Mouse (Mus musculus): Measurements from ENCODE around the gene Pald1. TPM values are rescaled to one million over a fixed set of nuclear protein-coding genes. Genes with fewer than 3 reads are reported as not detected.

Pald1 gene
- total RNA-seq, 2 experiments from 2014 or later = not detected

DNA sequence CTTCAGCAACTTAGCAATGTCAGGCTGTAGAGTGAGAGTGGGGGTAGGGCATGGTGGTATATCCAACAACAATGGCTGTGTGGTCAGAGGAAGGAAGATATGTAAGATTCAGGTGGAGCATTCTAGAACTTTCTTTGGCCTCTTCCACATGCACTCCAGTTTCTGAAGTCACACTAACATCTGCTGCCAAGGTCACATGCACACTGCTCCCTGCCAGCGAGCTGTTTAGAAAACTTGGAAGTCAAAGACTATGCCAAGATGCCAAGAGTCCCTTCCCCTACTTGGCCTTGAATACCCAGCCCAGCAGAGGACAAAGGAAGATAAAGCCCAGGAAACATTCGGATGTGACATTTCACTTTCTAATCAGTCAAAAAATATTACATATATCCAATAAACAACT is 19.6 kb upstream of the Pald1 start:
- no peak for ATAC-seq (replicated peaks; ENCODE audit: poor library complexity)

DNA sequence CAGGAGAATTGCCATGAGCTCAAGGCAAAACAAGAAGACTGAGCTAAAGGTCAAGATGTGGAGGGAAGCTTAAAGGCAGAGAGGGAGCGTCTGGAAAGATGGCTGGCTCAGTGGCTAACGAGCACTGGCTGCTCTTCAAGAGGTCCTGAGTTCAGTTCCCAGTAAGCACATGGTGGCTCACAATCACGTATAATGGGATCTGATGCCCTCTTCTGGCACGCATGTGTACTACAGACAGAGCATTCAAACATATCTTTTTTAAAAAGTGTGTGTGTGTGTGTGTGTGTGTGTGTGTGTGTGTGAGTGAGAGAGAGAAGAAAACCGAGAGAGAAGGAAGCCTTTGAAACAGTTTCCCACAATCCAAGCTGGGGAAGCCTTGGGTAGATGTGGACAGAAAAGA is 19.1 kb upstream of the Pald1 start:
- peak; percentile 42; the same call in 1 of the 2 replicates for ATAC-seq (replicated peaks; ENCODE audit: poor library complexity)

DNA sequence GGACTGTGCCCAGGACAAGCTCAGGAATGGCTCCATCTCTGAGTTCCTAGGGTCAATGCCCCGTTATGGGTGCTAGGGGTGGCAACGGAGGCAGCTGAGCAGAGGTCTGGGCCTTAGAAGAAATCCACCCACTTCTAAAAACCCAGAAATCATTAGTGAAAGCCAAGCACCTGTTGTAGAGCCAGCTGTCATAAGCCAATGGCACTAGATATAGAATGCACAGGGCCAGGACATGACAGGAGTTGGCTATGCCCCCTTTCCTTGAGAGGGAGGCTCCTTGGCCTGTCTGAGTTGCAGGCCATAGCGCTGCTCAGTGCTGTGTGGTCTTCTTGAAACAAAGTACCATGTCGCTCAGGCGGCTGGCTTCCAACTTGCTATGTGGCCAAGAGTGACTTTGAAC is 17.1 kb upstream of the Pald1 start:
- ATAC-seq (replicated peaks; ENCODE audit: poor library complexity) = no peak

DNA sequence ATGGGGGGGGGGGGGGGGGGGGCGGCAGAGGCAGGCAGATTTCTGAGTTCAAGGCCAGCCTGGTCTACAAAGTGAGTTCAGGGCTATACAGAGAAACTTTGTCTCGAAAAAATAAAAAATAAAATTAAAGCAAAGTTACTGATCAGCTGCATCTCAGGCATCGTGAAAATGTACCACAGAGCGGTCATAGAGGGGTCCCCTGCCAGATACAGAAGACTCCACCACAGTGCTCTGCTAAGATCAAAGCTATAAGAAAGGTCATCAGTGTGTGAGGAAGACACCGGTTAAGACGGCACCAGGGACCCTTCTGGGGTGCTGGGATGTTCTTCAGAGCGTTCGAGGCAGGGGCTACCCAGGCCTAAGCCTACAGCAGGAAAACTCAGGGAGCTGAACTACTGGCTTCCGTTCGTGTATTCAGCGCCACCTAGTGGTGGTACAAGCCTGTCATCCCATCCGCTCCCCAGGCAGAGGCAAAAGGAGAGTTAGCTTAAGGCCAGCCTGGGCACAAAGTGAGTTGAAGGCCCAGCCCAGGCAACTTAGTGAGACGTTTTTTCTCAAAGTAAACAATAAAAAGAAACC is 15.9 kb upstream of the Pald1 start:
- ATAC-seq (replicated peaks; ENCODE audit: poor library complexity) = peak; percentile 96

DNA sequence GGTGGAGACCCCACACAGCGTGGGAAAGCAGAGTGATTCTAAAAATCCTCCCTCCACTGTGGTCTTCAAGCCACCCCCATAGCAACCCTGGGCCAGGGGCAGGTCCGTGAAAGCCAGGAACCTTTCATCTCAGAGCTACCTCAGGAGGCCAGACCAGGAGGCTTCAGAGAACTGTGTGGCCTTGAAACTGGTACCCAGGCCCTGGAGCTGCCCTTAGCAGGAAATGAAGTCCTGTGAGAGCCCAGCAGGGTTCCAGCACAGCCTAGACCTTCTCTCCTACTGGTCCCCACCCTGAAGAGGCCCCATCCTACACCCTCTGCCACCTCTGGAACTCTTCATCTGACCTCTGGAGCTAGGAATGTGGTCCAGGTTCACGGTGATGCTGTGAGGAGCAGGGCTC is 14.8 kb upstream of the Pald1 start:
- no peak for ATAC-seq (replicated peaks; ENCODE audit: poor library complexity)

DNA sequence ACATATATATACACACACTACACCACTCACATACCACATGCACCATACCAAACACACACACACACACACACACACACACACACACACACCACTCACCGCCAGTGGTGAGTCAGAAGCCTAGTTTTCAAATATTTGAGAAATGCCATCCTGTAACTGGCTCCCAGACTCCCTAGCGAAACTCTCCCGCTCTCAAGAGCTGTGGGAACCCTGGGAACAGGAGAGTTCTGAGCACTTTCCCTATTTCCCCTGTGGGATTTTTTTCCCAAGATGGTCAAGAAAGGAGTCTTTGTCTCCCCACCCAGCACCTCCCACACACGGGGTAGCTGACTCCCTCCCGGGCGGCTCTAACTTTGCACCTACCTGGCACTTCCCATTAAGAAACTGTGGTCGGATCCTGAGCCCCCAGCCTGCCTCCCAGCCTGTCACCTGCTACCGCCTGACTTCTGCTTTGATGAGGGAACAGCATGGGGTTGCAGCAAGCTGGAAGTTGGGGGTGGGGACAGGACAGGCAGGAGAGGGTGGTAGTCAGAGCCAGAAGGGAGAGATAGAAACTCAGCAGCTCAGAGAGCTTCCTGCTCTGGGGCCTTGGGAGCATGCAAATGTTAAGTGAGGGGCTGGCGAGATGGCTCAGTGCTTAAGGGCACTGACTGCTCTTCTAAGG is 11.3 kb upstream of the Pald1 start:
- peak; percentile 65 for ATAC-seq (replicated peaks; ENCODE audit: poor library complexity)

DNA sequence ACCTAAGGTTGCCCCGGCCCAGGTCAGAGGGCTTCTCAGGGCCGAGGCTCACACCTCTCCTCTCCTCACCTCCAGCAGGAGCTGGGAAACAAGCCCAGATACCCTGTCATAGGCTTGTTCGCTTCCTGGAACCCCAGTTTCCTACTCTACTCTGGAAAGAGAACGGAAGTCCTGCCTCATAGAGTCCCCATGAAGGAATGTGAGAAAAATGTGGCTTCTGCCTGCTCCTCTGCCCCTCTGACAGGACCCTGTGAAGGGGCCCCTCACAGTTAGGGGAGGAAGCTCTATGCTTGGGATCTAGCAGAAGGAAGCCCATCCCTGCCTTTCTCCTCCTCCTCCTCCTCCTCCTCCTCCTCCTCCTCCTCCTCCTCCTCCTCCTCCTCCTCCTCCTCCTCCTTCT is 9.3 kb upstream of the Pald1 start:
- ATAC-seq (replicated peaks; ENCODE audit: poor library complexity) = no peak

DNA sequence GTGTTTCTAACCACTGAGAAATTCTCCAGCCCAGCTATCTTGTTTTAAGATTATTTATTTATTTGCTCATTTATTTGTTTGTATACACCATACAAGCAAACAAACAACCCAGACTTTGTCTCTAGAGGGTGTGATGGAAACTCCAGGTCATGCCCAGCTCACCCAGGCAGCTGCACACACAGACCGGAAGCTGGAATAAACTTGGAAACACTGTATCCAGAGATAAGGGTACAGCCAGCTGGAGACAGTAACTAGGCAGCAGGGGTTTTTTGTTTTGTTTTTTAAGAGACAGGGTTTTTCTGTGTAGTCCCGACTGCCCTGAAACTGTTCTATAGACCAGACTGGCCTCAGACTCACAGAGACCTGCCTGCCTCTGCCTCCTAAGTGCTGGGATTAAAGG is 6.8 kb upstream of the Pald1 start:
- ATAC-seq (replicated peaks; ENCODE audit: poor library complexity) = no peak

DNA sequence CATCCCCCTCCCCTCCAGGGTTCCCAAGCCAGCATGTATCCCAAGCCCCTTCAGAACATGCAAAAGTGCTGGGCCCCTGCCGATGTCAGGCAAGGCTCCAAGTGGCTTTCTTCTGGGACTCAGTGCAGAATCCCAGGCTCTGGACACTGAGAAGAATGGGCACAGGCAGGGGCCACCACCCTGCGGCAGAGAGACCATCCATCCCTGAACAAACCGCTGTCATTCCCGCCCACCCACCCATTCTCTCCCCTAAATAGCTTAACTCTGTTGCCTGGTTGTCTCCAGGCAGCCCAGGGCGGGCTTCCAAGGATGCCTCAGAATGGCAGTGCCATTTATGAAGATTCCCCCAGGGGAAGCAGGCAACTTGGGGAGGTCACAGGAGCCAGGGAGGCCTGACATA is 5.7 kb upstream of the Pald1 start:
- no peak for ATAC-seq (replicated peaks; ENCODE audit: poor library complexity)

DNA sequence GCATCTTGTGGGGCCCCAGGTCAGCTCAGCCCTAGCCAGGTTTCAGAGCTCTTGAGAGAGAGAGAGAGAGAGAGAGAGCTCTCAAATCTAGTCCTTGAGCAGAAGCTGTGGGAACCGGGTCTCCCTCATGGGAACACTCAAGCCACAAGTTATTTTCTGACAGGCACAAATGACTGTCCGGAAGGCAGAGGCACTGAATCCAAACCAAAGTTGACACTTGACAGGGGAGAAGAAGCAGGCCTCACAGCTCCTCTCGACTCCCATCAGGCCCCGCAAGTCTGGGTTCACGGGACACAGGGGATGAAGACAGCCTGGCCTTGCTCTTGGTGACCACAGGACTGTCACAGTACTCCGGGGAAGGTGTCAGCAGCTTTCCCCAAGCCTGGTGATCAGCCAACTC is 3.0 kb upstream of the Pald1 start:
- no peak for ATAC-seq (replicated peaks; ENCODE audit: poor library complexity)

DNA sequence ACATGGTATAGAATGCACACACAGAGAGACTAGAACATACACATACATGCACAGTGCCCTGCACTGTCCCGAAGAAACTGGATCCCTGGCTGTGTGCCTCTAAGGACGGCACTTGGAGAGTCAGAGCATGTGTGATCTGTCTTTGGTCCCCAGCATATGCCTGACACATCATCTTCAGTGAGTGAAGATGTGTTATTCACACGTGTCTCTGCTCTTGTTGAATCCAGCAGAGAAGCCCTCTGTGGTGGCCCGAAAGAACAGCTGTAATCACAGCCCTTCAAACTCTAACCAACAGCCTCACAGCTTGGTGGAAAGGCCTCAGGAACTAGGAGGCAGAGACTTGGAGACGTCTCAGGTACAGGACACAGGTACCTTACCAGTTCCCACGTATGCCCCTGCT is 1.8 kb upstream of the Pald1 start:
- no peak for ATAC-seq (replicated peaks; ENCODE audit: poor library complexity)

DNA sequence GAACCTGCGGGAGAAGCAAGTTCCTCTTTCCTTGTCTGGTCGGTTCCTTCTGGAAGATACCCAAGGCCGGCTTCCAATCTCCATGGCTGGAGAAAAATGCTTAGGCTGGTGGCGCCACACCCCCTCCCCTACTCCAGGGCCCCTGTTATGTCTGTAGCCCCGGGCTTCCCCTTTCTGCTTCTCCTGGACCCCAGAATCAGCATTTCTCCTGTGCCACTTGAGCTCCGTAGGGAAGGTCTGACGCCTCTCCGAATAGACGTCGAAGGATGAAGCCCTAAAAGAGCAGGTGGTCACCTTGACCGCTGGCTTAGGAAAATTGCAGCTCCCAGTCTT is 351 bp upstream of the Pald1 start:
- peak; percentile 49 for ATAC-seq (replicated peaks; ENCODE audit: poor library complexity)

DNA sequence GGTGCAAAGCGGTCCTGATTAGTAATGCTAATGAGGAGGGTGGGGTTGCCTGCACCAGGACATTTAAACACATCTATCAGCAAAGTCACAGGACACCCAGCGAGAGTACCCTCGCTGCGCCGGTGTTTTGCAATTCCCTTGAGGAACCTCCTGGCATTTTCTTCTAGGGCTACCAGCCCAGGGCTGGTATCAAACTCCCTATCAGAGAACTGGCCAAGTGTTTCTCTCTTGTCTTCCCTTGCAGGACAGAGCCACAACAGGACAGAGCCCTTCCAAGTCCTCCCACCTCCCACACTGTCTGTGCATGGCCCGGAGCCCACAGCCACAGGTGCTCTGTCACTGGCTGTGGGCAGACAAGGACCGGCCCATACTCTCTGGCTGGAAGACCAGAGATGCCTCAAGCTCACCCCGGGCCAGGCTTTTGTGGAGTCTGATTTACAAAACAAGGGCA is 1.0 kb downstream of the Pald1 start:
- ATAC-seq (replicated peaks; ENCODE audit: poor library complexity) = 0 out of 2 replicates have a peak, but pooled peaks have one; percentile 9

DNA sequence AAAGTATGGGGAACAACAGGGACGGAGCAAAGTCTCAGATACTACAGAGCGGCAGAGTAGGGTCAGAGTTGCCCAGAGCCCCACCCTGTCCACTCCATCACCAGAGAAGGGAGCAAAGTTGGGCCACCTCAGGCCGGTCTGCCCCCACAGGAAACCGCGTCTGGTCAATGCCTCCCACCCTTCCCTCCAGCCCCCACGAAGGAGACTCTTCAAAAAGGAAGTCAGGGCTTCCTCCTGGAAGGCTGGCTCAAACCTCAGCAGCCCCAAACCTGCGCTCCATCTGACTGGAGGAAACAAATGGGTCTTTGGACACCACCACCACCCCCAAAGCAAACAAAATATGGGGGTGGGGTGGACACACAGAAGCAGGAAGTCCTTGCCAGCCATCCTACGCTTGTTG is 1.5 kb downstream of the Pald1 start:
- ATAC-seq (replicated peaks; ENCODE audit: poor library complexity) = peak; percentile 23

DNA sequence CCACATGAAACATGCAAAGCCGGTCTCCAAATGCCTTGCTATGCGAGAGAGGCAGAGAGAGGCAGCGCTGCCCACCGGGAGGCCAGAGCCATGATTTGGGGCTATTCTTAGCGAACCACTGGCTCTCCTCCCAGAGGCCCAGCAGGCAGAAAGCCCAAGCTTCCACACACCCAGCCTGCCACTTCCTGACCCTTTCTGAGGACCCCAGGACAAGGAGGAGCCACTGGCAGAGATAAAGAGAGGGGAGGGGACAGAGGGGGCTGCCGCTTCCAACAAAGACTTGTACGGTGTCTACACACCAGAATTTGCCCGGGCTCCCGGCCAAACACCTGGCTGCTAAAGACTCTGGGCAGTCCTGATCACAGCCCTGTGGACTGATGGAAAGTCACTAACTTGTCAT is 3.1 kb downstream of the Pald1 start:
- ATAC-seq (replicated peaks; ENCODE audit: poor library complexity) = no peak

DNA sequence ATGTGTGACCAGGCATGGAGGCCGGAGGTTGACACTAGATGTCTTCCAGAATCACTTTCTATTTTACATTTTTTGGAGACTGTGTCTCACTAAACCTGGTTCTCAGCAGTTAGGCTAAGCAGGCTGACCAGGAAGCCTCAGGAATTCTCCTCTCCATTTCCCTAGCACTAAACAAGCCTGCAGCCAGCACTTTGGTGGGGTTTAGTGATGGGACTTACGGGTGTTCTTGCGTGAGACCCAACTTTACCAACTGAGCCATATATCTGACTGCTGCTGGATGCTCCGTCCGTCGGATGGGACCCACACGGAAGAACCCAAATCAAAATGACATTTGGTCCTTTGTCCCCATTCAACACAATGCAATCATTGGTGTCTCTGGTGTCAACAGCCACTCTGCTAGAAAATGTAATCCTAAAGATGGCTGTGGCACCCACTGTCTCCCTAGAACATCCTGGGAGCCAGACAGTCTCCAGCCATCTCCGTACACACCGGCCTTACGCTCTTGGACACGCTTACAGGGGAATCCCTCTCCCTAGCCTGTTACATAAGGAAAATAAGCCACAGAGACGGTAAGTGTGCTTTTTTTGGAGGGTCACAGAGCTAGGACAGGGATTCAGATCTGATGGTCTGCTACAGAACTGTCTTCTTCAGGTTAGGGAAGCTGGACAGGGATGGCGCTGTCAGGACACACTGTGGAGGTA is 3.8 kb downstream of the Pald1 start:
- no peak for ATAC-seq (replicated peaks; ENCODE audit: poor library complexity)

DNA sequence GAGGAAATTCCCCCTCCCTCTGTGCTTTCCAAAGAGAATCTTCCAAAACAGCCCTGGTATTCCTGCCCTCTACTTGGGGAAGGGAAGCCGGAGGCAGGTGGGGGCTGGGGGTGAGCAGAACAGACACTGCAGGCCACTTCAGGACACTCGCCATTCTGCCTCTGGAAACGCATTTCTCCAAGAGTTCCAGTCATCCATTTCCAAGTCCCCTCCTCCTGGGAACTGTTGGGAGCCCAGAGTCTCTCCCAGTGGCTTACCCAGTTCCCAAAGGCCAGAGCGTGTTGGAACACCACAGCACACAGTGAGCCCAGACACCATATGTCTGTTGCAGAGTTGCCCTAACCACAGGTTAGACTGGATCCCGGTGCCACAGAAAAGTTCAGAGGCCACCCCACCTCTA is 4.6 kb downstream of the Pald1 start:
- ATAC-seq (replicated peaks; ENCODE audit: poor library complexity) = no peak

DNA sequence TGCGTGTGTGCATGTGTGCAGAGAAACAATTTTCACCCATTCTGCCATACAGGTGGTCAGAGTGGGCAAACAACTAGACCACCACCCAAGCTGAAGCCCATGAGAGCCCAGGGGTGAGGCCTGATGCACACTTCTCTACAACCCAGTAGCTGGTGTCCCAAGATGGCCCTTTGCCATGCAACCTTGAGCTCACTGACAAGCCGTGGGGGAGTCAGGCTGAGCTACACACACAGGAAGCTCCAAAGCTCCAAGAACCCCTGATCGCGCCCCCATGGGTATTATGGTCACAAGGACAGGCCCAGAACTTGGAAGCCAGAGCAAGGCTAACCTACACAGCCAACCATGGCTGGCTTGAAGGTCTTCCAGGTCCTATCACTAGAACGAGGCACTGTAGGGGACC is 5.3 kb downstream of the Pald1 start:
- no peak for ATAC-seq (replicated peaks; ENCODE audit: poor library complexity)

DNA sequence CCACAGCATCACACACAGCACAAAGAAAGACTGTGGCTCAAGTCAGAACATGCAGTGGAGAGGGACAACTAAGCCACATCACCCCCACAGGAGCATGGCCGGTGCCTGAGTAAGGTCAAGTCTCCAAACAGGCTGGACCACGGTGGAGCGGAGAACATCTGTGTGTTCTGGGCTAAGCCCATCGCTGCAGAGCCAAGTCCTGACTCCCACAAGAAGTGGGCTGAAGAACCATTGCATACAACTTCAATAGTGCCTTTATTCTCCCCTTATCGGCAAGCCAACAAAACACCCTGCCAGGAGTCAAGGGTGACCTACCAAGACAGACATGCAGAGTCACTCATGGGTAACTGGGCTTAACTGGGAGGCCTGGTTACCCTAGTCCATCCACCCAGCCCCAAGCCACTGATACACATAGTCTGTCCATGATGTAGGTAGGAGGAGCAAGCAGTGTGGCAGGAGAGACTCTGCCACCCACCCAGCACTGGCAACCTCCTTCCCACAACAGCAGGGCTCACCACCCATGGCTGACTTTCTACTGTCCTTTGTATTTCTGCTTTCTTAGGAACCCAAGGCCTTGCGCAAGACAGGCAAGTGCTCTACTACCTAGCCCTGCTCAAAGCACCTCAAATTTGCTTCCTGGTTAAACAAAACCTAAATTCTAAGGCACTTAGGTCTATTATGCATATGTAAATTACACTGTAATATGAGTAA is 8.4 kb downstream of the Pald1 start:
- ATAC-seq (replicated peaks; ENCODE audit: poor library complexity) = peak; percentile 81

DNA sequence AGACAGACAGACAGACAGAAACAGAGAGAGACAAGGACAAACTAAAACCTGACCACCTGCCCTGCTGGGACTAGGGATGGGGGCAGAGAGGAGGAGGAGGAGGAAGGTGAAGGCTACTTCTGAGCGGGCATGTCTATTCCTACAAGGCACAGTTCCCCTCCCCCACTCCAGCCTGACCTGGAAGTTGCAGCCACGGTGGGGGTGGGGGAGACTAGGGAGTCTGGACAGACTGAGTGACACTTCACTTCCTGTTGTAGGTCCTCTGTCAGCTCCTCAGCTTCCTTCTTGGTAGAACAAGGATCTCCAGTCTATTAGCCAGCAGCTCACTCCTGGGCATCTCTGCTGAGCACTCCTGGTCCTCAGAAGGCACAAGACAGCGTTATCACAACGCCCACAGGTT is 9.3 kb downstream of the Pald1 start:
- peak; percentile 81 for ATAC-seq (replicated peaks; ENCODE audit: poor library complexity)

DNA sequence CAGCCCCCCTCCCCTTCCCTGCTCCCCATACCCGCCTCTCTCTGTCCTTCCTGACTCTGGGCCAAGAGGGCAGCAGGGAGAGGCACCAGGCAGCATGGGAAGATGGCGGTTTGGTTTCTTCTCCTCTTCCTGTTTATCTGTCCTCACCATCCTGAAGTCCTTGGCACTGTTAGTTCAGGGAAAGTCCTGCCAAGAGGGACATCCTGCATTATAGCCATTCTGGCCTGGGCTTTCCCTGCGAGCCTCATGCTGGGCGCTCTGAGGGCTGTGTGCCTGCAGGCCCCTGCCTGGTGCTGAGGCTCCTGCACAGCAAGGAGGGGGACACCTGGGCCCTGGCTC is 10.8 kb downstream of the Pald1 start:
- ATAC-seq (replicated peaks; ENCODE audit: poor library complexity) = no peak

Measured in megakaryocyte progenitor cell, adult 5-6 weeks (primary cell).